Mouse (Mus musculus): ENCODE measurements at regions not wholly inside any gene's neighbourhood (a gene's known extent, or its start where the extent isn't known, plus 50 kb on each side); places are given as distances from the start of the nearest gene placed in this dataset.

DNA sequence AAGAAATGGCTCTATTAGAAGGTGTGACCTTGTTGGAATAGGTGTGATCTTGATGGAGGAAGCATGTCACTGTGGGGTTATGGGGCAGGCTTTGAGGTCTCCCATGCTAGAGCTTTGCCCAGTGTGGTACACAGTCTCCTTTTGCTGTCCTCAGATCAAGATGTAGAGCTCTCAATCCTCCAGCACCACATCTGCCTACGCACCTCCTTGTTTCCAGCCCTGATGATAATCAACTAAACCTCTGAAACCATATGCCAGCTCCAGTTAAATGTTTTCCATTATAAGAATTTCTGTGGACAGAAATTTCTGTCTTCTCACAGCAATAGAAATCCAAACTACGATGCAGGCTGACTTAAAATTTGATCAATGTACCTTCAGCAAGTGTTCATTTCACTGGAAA lies 103.8 kb downstream of the Gm10260 start:
- no peak for DNase-seq (ENCODE audit: extremely low read depth, low read depth, low spot score)

- DNase-seq (ENCODE audit: extremely low read depth, low read depth, low spot score) = peak; percentile 51
Measured at GRCm38 (mm10) chr13:97652279-97652678, 108.2 kb downstream of the Gm10260 start.

DNA sequence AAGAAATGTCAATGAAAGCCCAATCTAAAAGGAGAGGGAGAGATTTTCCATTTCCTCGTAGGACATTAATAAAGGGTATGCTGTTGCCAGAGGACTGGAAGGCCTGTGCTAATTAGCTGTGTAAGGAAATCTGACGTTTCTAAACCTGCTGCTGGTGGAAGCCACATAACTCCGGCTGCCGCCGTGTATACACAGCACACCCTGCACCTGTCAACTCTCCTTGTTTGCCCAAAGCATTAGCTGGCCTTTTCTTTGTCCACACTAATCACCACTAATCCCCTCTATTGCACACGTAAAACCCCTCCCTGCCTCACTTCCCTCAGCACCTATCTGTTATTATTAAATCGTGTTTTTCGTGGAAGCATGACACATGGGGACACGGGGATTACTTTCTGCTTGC lies 108.7 kb downstream of the Gm10260 start:
- DNase-seq (ENCODE audit: extremely low read depth, low read depth, low spot score) = no peak

GRCm38 (mm10) chr13:97651176-97651575 lies 109.3 kb downstream of the Gm10260 start:
- no peak for DNase-seq (ENCODE audit: extremely low read depth, low read depth, low spot score)

- no peak for DNase-seq (ENCODE audit: extremely low read depth, low read depth, low spot score)
Measured at GRCm38 (mm10) chr13:97650191-97650590, 110.2 kb downstream of the Gm10260 start.

- DNase-seq (ENCODE audit: extremely low read depth, low read depth, low spot score) = no peak
Measured at GRCm38 (mm10) chr13:97647486-97647885, 112.9 kb downstream of the Gm10260 start.

DNA sequence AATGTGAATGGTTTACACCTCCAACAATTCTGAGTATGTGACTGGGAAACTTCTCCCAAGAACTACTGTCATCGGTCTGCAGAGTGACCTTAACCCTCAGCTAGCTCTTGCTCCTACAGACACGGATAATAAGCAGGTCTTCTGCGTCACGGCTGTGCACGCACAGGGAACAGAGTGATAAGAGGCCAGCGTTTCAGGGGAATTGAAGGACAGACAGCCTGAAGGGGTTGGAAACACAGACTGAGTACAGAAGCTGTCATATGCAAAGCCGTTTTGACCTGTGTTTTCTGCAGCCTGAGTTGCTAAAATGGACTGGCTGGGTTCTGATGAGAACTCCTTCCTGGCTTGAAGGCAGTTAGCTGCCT lies 114.4 kb downstream of the Gm10260 start:
- DNase-seq (ENCODE audit: extremely low read depth, low read depth, low spot score) = no peak

- no peak for DNase-seq (ENCODE audit: extremely low read depth, low read depth, low spot score)
Measured at GRCm38 (mm10) chr13:97645107-97646020, 115.1 kb downstream of the Gm10260 start.

GRCm38 (mm10) chr13:97640236-97640635 lies 120.2 kb downstream of the Gm10260 start:
- DNase-seq (ENCODE audit: extremely low read depth, low read depth, low spot score) = no peak

DNA sequence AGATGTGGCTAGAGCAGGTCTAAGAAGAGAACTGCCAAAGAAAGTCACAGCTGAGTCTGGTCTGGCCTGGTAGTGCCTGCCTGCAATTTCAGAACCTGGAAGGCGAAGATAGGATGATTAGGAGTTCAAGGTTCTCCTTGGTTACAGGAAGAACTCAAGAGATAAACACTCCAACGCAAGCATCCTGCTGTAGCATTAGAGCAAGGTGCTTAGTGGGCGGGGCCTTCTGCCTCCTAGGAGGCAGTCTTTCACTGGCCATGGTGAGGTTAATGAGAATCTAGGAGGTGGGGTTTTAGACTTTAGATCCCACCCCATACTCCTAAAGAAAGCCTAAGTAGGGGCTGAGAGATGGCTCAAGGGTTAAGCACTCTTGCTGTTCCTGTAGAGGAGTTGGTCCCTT lies 120.8 kb downstream of the Gm10260 start:
- DNase-seq (ENCODE audit: extremely low read depth, low read depth, low spot score) = no peak

GRCm38 (mm10) chr13:97638457-97639088 lies 121.9 kb downstream of the Gm10260 start:
- DNase-seq (ENCODE audit: extremely low read depth, low read depth, low spot score) = no peak

- no peak for DNase-seq (ENCODE audit: extremely low read depth, low read depth, low spot score)
Measured at GRCm38 (mm10) chr13:97637506-97637905, 122.9 kb downstream of the Gm10260 start.

GRCm38 (mm10) chr13:97634041-97634788 lies 126.2 kb downstream of the Gm10260 start:
- no peak for DNase-seq (ENCODE audit: extremely low read depth, low read depth, low spot score)

GRCm38 (mm10) chr13:97633551-97633950 lies 126.9 kb downstream of the Gm10260 start:
- no peak for DNase-seq (ENCODE audit: extremely low read depth, low read depth, low spot score)

- DNase-seq (ENCODE audit: extremely low read depth, low read depth, low spot score) = no peak
Measured at GRCm38 (mm10) chr13:97631872-97632402, 128.5 kb downstream of the Gm10260 start.

DNA sequence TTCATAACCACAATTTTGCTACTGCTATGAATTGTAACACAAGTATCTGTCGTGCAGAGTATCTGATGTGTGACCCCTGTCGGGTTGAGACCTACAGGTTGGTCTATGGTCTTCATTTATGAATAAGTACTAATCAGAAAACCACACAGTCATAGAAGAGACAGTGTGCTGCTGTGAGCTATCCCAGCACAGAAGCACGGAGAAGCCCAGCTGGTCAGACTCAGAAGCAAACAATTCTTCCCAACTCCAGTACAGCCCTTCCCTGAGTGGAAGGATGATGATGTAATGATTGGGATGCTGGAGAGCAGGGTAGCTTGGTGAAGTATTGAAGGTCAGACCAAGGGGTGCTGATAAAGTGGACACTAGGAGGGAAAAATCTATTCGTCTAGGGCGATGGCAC lies 129.5 kb downstream of the Gm10260 start:
- DNase-seq (ENCODE audit: extremely low read depth, low read depth, low spot score) = no peak

- no peak for DNase-seq (ENCODE audit: extremely low read depth, low read depth, low spot score)
Measured at GRCm38 (mm10) chr13:97628608-97629007, 131.8 kb downstream of the Gm10260 start.

DNA sequence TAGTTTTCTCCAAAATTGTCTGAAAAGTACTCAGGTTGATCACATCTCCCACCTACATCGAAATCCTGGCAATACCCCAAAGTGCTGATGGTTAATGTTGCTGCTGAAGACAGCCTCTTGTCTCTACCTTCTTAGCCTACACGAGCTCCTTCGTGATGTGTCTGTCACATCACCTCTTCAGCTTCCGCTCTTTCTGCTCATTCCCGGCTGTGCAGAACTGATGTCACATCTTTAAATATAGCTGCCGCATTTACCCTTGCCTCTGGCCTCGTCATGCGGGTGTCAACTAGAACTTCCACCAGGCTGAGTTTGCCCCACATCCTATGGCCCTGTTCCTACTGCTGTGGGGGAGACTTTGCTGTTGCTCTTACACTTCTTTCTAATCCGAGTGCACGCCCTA lies 133.2 kb downstream of the Gm10260 start:
- DNase-seq (ENCODE audit: extremely low read depth, low read depth, low spot score) = no peak

- no peak for DNase-seq (ENCODE audit: extremely low read depth, low read depth, low spot score)
Measured at GRCm38 (mm10) chr13:97626786-97627185, 133.6 kb downstream of the Gm10260 start.

DNA sequence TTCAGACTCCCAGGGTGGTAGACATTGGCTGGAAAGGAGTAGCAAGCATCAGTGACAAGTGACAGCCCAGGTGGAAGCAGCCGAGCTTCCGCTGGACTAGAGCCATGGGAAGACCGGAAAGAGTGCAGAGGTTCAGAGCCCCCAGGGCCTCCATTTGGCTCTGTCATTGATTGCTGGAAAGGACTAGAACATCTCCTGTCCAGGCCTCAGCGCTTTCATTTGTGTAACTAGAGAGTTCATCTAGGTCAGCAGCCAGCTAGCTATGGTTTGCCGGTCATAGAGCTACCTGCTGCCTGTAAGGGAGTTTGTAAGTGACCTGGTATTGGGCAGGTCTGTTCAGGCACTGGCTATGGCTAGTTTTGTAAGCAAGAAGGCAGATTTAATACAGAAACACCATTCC lies 134.3 kb downstream of the Gm10260 start:
- no peak for DNase-seq (ENCODE audit: extremely low read depth, low read depth, low spot score)

GRCm38 (mm10) chr13:97625391-97625790 lies 135.0 kb downstream of the Gm10260 start:
- DNase-seq (ENCODE audit: extremely low read depth, low read depth, low spot score) = no peak

Measured in fat pad, adult 2 months (tissue).